Mouse (Mus musculus) heart, embryonic 12.5 days (tissue): ENCODE results near the gene Enox2. TPM values are rescaled to one million over a fixed set of nuclear protein-coding genes. Genes with fewer than 3 reads are reported as not detected.
"Not testable (repeated sequence)": the region's sequence is repeated elsewhere in the genome, so short reads cannot be mapped to it uniquely, and the experiment has no call there.

Source experiments
- ATAC-seq: fragments of 200-750 bp; cut with Nextera tagmentation; 2 replicates; pipeline ENCODE4 v1.8.0; 2017; ENCODE audit warnings: moderate TSS enrichment, moderate library complexity; ENCODE audit not compliant: insufficient number of reproducible peaks, low FRiP score
- H3K27ac ChIP-seq: fragments of 300-500 bp; sonication (generic); 2 replicates; pipeline ENCODE4 v1.5.1; 2016; ENCODE audit warnings: mild to moderate bottlenecking, moderate library complexity; ENCODE audit not compliant: poor library complexity, severe bottlenecking
- H3K27me3 ChIP-seq: fragments of 300-500 bp; sonication (generic); replicated peaks from 2 replicates; pipeline ENCODE4 v1.6.1; 2016; ENCODE audit warnings: mild to moderate bottlenecking, moderate library complexity
- H3K36me3 ChIP-seq: fragments of 300-500 bp; sonication (generic); 2 replicates; pipeline ENCODE4 v1.6.1; 2016; ENCODE audit warnings: mild to moderate bottlenecking, moderate library complexity
- H3K4me1 ChIP-seq: fragments of 300-500 bp; sonication (generic); replicated peaks from 2 replicates; pipeline ENCODE4 v1.6.1; 2016; ENCODE audit warnings: mild to moderate bottlenecking
- H3K4me2 ChIP-seq: fragments of 300-500 bp; sonication (generic); 2 replicates; pipeline ENCODE4 v1.6.1; 2016; ENCODE audit warnings: mild to moderate bottlenecking, moderate library complexity
- H3K4me3 ChIP-seq: fragments of 300-500 bp; sonication (generic); 2 replicates; pipeline ENCODE4 v1.5.1; 2016; ENCODE audit warnings: mild to moderate bottlenecking
- H3K9ac ChIP-seq: fragments of 300-500 bp; sonication (generic); 2 replicates; pipeline ENCODE4 v1.6.1; 2016; ENCODE audit warnings: mild to moderate bottlenecking, moderate library complexity
- H3K9me3 ChIP-seq: fragments of 300-500 bp; sonication (generic); replicated peaks from 2 replicates; pipeline ENCODE4 v1.6.1; 2016; ENCODE audit warnings: mild to moderate bottlenecking, moderate library complexity
- WGBS: fragments of 180-500 bp; shearing (Covaris S2); methylation state at CpG from one replicate; pipeline ENCODE4 v1.1.7; 2016; 5-methylcytosine and 5-hydroxymethylcytosine counted together
- polyA plus RNA-seq: library from polyadenylated mRNA; unstranded; fragments of >200 nt; fragmentation: Nextera tagmentation; extraction: Ambion mirVana; gene quantifications from 2 replicates; pipeline ENCODE4 v1.2.1, GENCODE M21; 2016

Gene Enox2
- polyA plus RNA-seq, 1 experiment from 2014 or later = 6.3 TPM

DNA sequence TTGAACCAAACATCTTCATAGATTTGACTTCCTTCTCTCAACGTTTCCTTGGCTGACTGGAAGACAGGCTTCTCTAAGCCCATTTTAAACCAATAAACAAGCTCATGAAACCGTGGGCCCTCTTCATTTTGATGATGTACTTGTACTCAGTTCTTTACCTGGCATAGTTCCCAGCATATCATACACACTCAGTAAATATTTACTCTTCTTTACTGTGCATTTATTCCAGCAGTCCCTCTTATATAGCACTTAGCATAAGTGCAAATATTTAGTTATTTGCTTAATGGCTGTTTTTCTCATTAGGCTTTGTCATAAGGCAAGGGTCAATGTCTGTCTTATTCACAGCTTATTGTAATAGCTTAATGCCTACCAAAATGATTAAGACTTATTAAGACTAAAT, 133.8 kb downstream of the Enox2 start:
- no peak for ATAC-seq
- 59% methylated on average over 2 of the region's 2 CpGs for WGBS
- no peak overlapping the region for H3K4me2 ChIP-seq

GRCm38 (mm10) chrX:49124774-49125429, 163.2 kb downstream of the Enox2 start:
- H3K9me3 ChIP-seq = no peaks in the 10 kb centered on the region
- no peaks in the 10 kb centered on the region for H3K27me3 ChIP-seq
- H3K4me2 ChIP-seq = no peak overlapping the region
- WGBS = 71% methylated on average over 3 of the region's 3 CpGs
- no peak for ATAC-seq
- no peak overlapping the region for H3K27ac ChIP-seq
- no peaks in the 10 kb centered on the region for H3K36me3 ChIP-seq
- no peak overlapping the region for H3K9ac ChIP-seq
- H3K4me1 ChIP-seq = no peaks in the 10 kb centered on the region
- H3K4me3 ChIP-seq = no peak overlapping the region

More for the DNA sequence above, 133.8 kb downstream of the Enox2 start:
- H3K4me1 ChIP-seq = no peaks in the 10 kb centered on the region
- H3K9me3 ChIP-seq = no peaks in the 10 kb centered on the region
- H3K4me3 ChIP-seq = no peak overlapping the region
- H3K27me3 ChIP-seq = no peaks in the 10 kb centered on the region
- H3K9ac ChIP-seq = no peak overlapping the region
- H3K27ac ChIP-seq = no peak overlapping the region
- H3K36me3 ChIP-seq = no peaks in the 10 kb centered on the region

DNA sequence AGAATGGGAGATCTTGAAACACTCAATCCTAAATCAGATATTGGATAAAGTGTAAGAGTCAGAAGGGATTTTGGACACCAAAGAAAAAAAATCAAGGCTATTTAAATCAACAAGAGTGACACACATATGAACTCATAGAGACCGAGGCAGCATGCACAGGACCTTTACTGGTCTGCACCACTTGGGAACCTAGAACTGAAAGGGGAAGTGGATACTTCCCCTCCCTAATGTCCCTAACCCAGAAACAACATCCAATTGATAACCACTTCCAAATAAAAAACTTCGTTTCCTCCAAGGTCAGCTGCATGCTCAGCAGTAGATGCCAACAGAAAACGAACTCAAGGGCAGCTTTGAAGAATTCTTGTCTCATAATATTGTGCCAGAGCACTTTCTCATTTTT, 171.6 kb downstream of the Enox2 start:
- WGBS = 67% methylated on average over 3 of the region's 3 CpGs
- no peaks in the 10 kb centered on the region for H3K9me3 ChIP-seq
- H3K4me2 ChIP-seq = no peak overlapping the region
- no peak for ATAC-seq
- H3K27ac ChIP-seq = no peak overlapping the region
- no peaks in the 10 kb centered on the region for H3K27me3 ChIP-seq
- no peaks in the 10 kb centered on the region for H3K36me3 ChIP-seq
- H3K4me3 ChIP-seq = no peak overlapping the region
- no peak overlapping the region for H3K9ac ChIP-seq
- no peaks in the 10 kb centered on the region for H3K4me1 ChIP-seq

DNA sequence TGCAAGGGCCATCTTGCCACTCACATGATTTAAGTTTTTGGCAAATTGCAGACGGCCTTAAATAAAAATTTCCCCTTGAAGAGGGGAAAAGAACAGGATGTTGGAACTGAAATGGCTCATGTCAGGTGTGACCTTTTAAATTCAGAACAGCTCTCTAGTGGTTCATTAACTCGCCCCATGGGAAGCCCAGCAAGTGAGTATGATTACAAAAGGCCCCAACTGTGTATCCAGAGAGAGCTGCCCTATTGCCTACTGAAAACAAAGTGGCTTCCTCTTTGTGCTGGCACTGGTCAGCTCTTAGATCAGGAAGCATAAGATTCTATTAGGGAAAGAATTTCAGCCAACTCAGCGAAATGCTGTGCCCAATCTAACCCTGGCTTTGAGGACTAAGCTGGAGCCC, 175.6 kb downstream of the Enox2 start:
- Histone ChIP-seq H3K27ac (no peak overlapping the region), H3K9me3 (no peaks in the 10 kb centered on the region), H3K4me1 (no peaks in the 10 kb centered on the region), H3K4me3 (no peak overlapping the region), H3K4me2 (no peak overlapping the region), H3K9ac (no peak overlapping the region), H3K36me3 (no peaks in the 10 kb centered on the region), H3K27me3 (no peaks in the 10 kb centered on the region)
- 47% methylated on average over 3 of the region's 3 CpGs for whole genome bisulfite sequencing
- ATAC-seq = no peak

- not testable (repeated sequence) for H3K9ac ChIP-seq, H3K4me2 ChIP-seq, H3K36me3 ChIP-seq, H3K4me3 ChIP-seq, ATAC-seq, H3K9me3 ChIP-seq, H3K27me3 ChIP-seq, H3K27ac ChIP-seq, H3K4me1 ChIP-seq
- WGBS = 82% methylated on average over 1 of the region's 1 CpGs
These were observed 187.5 kb downstream of the Enox2 start for GRCm38 (mm10) chrX:49100542-49100941.

DNA sequence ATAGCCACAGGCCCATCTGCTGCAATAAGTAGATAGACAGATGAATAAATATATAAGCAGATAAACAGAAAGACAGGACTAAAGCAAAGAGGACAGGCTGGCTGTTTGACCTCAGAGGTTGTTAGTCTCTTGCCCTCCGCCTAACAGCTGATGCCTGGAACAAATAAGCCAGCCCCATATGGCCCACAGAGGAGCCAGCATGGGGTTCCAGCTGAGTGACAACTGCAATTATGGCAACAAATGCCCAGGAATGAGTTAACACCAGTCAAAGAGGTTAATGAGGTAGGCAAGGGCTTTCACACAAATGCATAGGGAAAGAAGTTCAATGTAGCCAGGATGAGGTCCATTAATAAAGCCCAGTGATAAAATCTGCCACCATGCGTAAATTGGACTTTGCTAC, 191.8 kb downstream of the Enox2 start:
- Histone ChIP-seq H3K27ac (no peak overlapping the region), H3K4me2 (no peak overlapping the region), H3K9ac (no peak overlapping the region), H3K36me3 (no peaks in the 10 kb centered on the region), H3K4me1 (no peaks in the 10 kb centered on the region), H3K4me3 (no peak overlapping the region), H3K9me3 (no peaks in the 10 kb centered on the region), H3K27me3 (no peaks in the 10 kb centered on the region)
- no peak for ATAC-seq
- 84% methylated on average over 2 of the region's 2 CpGs for WGBS

- Histone ChIP-seq H3K4me3 (no peak overlapping the region), H3K9ac (no peak overlapping the region), H3K36me3 (no peaks in the 10 kb centered on the region), H3K27ac (no peak overlapping the region), H3K27me3 (no peaks in the 10 kb centered on the region), H3K9me3 (no peaks in the 10 kb centered on the region), H3K4me2 (no peak overlapping the region), H3K4me1 (peaks cover 2% of the 10 kb centered on the region; the same call in 1 of the 2 replicates)
- no peak for ATAC-seq
- WGBS = 80% methylated on average over 6 of the region's 6 CpGs
These were observed 213.0 kb downstream of the Enox2 start for GRCm38 (mm10) chrX:49075055-49075454.

- no peak overlapping the region for H3K4me2 ChIP-seq
- H3K4me3 ChIP-seq = no peak overlapping the region
- no peaks in the 10 kb centered on the region for H3K36me3 ChIP-seq
- ATAC-seq = no peak
- no peaks in the 10 kb centered on the region for H3K27me3 ChIP-seq
- no peaks in the 10 kb centered on the region for H3K9me3 ChIP-seq
- H3K4me1 ChIP-seq = peaks cover 2% of the 10 kb centered on the region; the same call in 1 of the 2 replicates
- 63% methylated on average over 3 of the region's 3 CpGs for WGBS
- H3K27ac ChIP-seq = no peak overlapping the region
- no peak overlapping the region for H3K9ac ChIP-seq
These were observed 214.5 kb downstream of the Enox2 start for GRCm38 (mm10) chrX:49073563-49073962.

DNA sequence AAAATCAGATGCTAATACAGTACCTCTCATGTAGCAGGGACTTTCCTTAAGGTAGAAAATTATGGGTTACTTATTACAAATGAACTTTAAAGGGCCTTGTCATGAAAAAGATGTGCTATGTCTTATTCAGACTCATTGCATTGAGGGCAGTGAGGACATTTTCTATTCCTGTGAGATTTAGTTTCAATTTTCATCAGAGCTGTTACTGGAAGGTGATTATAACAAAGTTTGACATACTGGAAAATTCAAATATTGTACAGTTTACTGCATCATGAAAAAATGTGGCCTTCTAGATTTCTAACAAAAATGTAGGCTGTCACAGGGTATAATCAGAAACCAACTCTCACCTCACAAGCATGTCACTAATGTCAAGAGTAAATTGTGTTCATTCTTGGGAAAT, 242.9 kb downstream of the Enox2 start:
- Histone ChIP-seq H3K27me3 (no peaks in the 10 kb centered on the region), H3K4me2 (no peak overlapping the region), H3K27ac (no peak overlapping the region), H3K4me3 (no peak overlapping the region), H3K36me3 (no peaks in the 10 kb centered on the region), H3K9me3 (no peaks in the 10 kb centered on the region; the same call in 1 of the 2 replicates), H3K4me1 (no peaks in the 10 kb centered on the region), H3K9ac (no peak overlapping the region)
- ATAC-seq = no peak

DNA sequence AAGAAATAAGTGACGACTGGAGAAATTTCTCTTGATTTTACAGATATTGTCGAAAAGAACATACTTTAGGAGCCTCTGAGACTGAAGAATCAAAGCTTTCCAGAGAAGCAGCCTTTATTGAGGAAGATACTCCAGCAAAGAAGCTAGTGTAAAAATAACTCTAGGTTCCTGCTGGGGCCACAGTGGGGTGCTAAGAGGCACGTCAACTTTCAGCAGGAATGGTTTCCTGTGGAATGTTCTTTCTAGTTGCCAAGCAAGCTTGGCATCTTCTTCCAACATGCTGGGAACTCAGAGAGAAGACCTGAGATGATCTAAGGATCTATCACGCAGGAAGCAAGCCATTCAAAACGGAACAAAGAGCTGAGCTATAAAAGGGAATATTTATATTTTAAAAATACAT, 278.3 kb downstream of the Enox2 start:
- H3K36me3 ChIP-seq = no peaks in the 10 kb centered on the region
- H3K27me3 ChIP-seq = no peaks in the 10 kb centered on the region
- H3K4me1 ChIP-seq = no peaks in the 10 kb centered on the region
- no peak for ATAC-seq
- no peak overlapping the region for H3K4me3 ChIP-seq
- H3K9me3 ChIP-seq = no peaks in the 10 kb centered on the region
- H3K27ac ChIP-seq = no peak overlapping the region
- H3K9ac ChIP-seq = no peak overlapping the region
- WGBS = 52% methylated on average over 5 of the region's 5 CpGs
- H3K4me2 ChIP-seq = no peak overlapping the region

- no peak for ATAC-seq
- H3K27me3 ChIP-seq = no peaks in the 10 kb centered on the region
- WGBS = 78% methylated on average over 1 of the region's 1 CpGs
- H3K36me3 ChIP-seq = no peaks in the 10 kb centered on the region
- no peak overlapping the region for H3K27ac ChIP-seq
- no peaks in the 10 kb centered on the region for H3K9me3 ChIP-seq
- no peak overlapping the region for H3K4me2 ChIP-seq
- no peaks in the 10 kb centered on the region for H3K4me1 ChIP-seq
- H3K9ac ChIP-seq = no peak overlapping the region
- H3K4me3 ChIP-seq = no peak overlapping the region
These were observed 282.4 kb downstream of the Enox2 start for GRCm38 (mm10) chrX:49005655-49006054.

DNA sequence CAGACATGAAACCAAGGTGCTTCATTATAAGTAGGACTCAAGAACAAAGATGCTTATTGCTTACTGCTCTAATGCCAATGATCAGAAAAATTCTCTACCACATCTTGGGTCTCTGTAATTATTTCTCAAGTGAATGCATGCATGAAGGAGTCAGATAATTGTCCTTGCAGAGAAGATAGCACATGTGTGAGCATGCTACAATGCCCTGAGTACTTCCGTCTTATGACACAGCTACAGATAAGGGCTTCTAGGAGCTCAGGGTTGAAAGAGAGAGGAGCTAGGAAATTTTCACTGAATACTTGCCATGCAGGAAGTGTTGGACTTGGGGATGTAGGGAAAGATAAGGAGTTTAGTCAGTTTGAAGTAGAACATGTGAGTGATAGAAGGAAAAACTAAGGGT, 285.2 kb downstream of the Enox2 start:
- Histone ChIP-seq H3K27me3 (no peaks in the 10 kb centered on the region), H3K4me3 (no peak overlapping the region), H3K9ac (no peak overlapping the region), H3K9me3 (no peaks in the 10 kb centered on the region), H3K4me2 (no peak overlapping the region), H3K36me3 (no peaks in the 10 kb centered on the region), H3K4me1 (no peaks in the 10 kb centered on the region), H3K27ac (no peak overlapping the region)
- WGBS = 58% methylated on average over 1 of the region's 1 CpGs
- ATAC-seq = no peak
